Mouse (Mus musculus): ENCODE data around the gene Hdac4.

- TF ChIP-seq CTCF (IDR thresholded peaks at IDR 0.05) = no peak
- TF ChIP-seq EP300 (IDR thresholded peaks at IDR 0.05) = no peak
Observed at GRCm38 (mm10) chr1:92124497-92125201, 70.8 kb downstream of the Hdac4 start.
